Comparison of ENCODE assay signal across 8 mouse cellular contexts in genomic region chr9:120020285-120020890, GRCm38 (mm10). TPM values are rescaled to one million over a fixed set of nuclear protein-coding genes. Genes with fewer than 3 reads are reported as not detected.
DNase-seq lines count a peak whose midpoint lies in the region; ATAC-seq lines count a peak whose summit lies in the region.

No protein-coding gene starts in this region.

- no peak overlapping the region for H3K9ac ChIP-seq in liver, embryonic 12.5 days
- H3K9ac ChIP-seq in stomach, embryonic 16.5 days (ENCODE audit: low read length): no peak overlapping the region

- H3K36me3 ChIP-seq in liver, embryonic 12.5 days: no peaks in the 10 kb centered on the region
- H3K36me3 ChIP-seq in stomach, embryonic 16.5 days (ENCODE audit: control insufficient read depth, insufficient read depth, low read length): no peaks in the 10 kb centered on the region

- no peaks in the 10 kb centered on the region for H3K9me3 ChIP-seq in liver, embryonic 12.5 days (replicated peaks)
- no peaks in the 10 kb centered on the region for H3K9me3 ChIP-seq in stomach, embryonic 16.5 days (replicated peaks; ENCODE audit: control insufficient read depth, low read length)

- no peak overlapping the region for H3K27ac ChIP-seq in liver, embryonic 12.5 days
- peak overlapping the region; percentile 15; the same call in 1 of the 2 replicates for H3K27ac ChIP-seq in stomach, embryonic 16.5 days (ENCODE audit: low read length)

- H3K4me3 ChIP-seq in liver, embryonic 12.5 days: no peak overlapping the region
- H3K4me3 ChIP-seq in stomach, embryonic 16.5 days (replicated peaks; ENCODE audit: low read length): no peak overlapping the region

- DNase-seq in liver: peak; percentile 75
- DNase-seq in c-Kit-negative CD71-positive TER-119-positive erythroid progenitor cells, embryonic 14.5 days (ENCODE audit: low read depth, low spot score): peak; percentile 42
- DNase-seq in left cerebral cortex, postnatal 10 days (ENCODE audit: extremely low spot score in 1 of 2, low spot score in 2 of 2): peak; percentile 70 to 79
- DNase-seq in naive thymus-derived CD4-positive, alpha-beta T cell, adult 2 months (ENCODE audit: low read depth): peak; percentile 86

- intact Hi-C loops in left cerebral cortex, postnatal 10 days (cut with DNase I): loop anchor here (2.0 kb wide), 1 partner anchor 78 kb away; no protein-coding TSS in a partner anchor

- peaks cover 3% of the 10 kb centered on the region; the same call in 1 of the 2 replicates for H3K4me1 ChIP-seq in liver, embryonic 12.5 days
- peaks cover 15% of the 10 kb centered on the region for H3K4me1 ChIP-seq in stomach, embryonic 16.5 days (ENCODE audit: control insufficient read depth, insufficient read depth, low read length)

- no peak for ATAC-seq in liver, embryonic 12.5 days
- ATAC-seq in frontal cortex, adult (ENCODE audit: low TSS enrichment): peak; percentile 57
- ATAC-seq in hematopoietic stem cell, adult 5-6 weeks (replicated peaks in 1 of 2; ENCODE audit: insufficient read depth in 1 of 2, low FRiP score in 2 of 2, low TSS enrichment in 1 of 2, low read depth in 1 of 2, poor library complexity in 2 of 2, severe bottlenecking in 2 of 2): peak; percentile 58 to 60; a peak in 2 of 4 replicates
- no peak for ATAC-seq in stomach, embryonic 16.5 days (ENCODE audit: insufficient read depth, low FRiP score)

- H3K27me3 ChIP-seq in liver, embryonic 12.5 days (replicated peaks): peaks cover 5% of the 10 kb centered on the region
- no peaks in the 10 kb centered on the region for H3K27me3 ChIP-seq in stomach, embryonic 16.5 days (ENCODE audit: control insufficient read depth, insufficient read depth, low read length)

- no peak overlapping the region for H3K4me2 ChIP-seq in liver, embryonic 12.5 days
- no peak overlapping the region for H3K4me2 ChIP-seq in stomach, embryonic 16.5 days (ENCODE audit: low read depth, low read length)

- 36% methylated on average over 7 of the region's 7 CpGs for WGBS in liver, embryonic 12.5 days (ENCODE audit: insufficient replicate concordance)
- WGBS in stomach, embryonic 16.5 days: 27% methylated on average over 7 of the region's 7 CpGs

RNA-seq across cellular contexts. Expression of gene Xirp1, which starts 3.0 kb away (rescaled TPM):
- 0.02 and 0.07 TPM in 2 replicates for polyA plus RNA-seq in liver, embryonic 12.5 days (2016; fragmentation: Nextera tagmentation; extraction: Ambion mirVana)
- total RNA-seq in hematopoietic stem cell, adult 5-6 weeks (2017): not detected in 2 replicates
- total RNA-seq in left cerebral cortex, postnatal 10 days (2021): under 1 TPM in 1 of 2 experiments, not detected in 1; 0.11 TPM
- 0.14 and 1.6 TPM in 2 replicates for polyA plus RNA-seq in stomach, embryonic 16.5 days (2015; fragmentation: Nextera tagmentation; extraction: Ambion mirVana)

RNA-seq across cellular contexts. Expression of gene Csrnp1, which starts 35.9 kb away (rescaled TPM):
- polyA plus RNA-seq in liver, embryonic 12.5 days (2016; fragmentation: Nextera tagmentation; extraction: Ambion mirVana): 1.5 and 1.9 TPM in 2 replicates
- 51.6 and 85.3 TPM in 2 replicates for total RNA-seq in hematopoietic stem cell, adult 5-6 weeks (2017)
- 1 to 10 TPM; 7.6 to 8.7 TPM for total RNA-seq in left cerebral cortex, postnatal 10 days (2021)
- polyA plus RNA-seq in stomach, embryonic 16.5 days (2015; fragmentation: Nextera tagmentation; extraction: Ambion mirVana): 5.9 and 7.8 TPM in 2 replicates

RNA-seq across cellular contexts. Expression of gene Cx3cr1, which starts 49.3 kb away (rescaled TPM):
- 5.4 and 6.0 TPM in 2 replicates for polyA plus RNA-seq in liver, embryonic 12.5 days (2016; fragmentation: Nextera tagmentation; extraction: Ambion mirVana)
- total RNA-seq in hematopoietic stem cell, adult 5-6 weeks (2017): 3.4 and 4.9 TPM in 2 replicates
- total RNA-seq in left cerebral cortex, postnatal 10 days (2021): 10 to 100 TPM; 31.9 to 33.5 TPM
- polyA plus RNA-seq in stomach, embryonic 16.5 days (2015; fragmentation: Nextera tagmentation; extraction: Ambion mirVana): 13.7 and 15.2 TPM in 2 replicates

Comparison
In these comparisons a context has a peak if more than half of its experiments do, and no peak if none do; other contexts are left out.
1. ATAC-seq: peak in frontal cortex, adult (single experiment) and hematopoietic stem cell, adult 5-6 weeks (2 of 2); none in liver, embryonic 12.5 days (single experiment) and stomach, embryonic 16.5 days (single experiment).
2. Peak in every context shown above with its lines, with median percentiles within 50 percentile points of each other: DNase-seq.